Mouse (Mus musculus): ENCODE data around the gene Cep97. TPM values are rescaled to one million over a fixed set of nuclear protein-coding genes. Genes with fewer than 3 reads are reported as not detected.

Cep97 gene
- 217 TPM in 1 of 2 replicates, not detected in the other for polyA plus RNA-seq (2012; ENCODE audit: insufficient read depth, insufficient read length, low replicate concordance, missing spikeins)

- Histone ChIP-seq H3K27ac (ENCODE audit: insufficient read depth, low read depth, low read length) (peak within 1 kb of the TSS; percentile 57), H3K4me1 (ENCODE audit: control insufficient read depth, insufficient read depth, low read length) (no peaks in the 10 kb centered on the region), H3K4me3 (ENCODE audit: insufficient read depth, low read depth, low read length) (peak within 1 kb of the TSS; percentile 81)
- WGBS, result under 1% methylated on average over 24 of the region's 24 CpGs
- TF ChIP-seq POLR2A (IDR thresholded peaks at IDR 0.05; ENCODE audit: insufficient read depth, low read depth, low read length), result peak; percentile 63; the same call in 1 of the 2 replicates
- no peak for TF ChIP-seq CTCF (IDR thresholded peaks at IDR 0.05; ENCODE audit: insufficient read depth, low read depth, low read length)
These were observed at the start of gene Cep97 for GRCm38 (mm10) chr16:55934453-55935037. Gene Cep97, minus strand, starts transcription at chr16:55934855.

- under 1% methylated on average over 14 of the region's 14 CpGs for WGBS
- TF ChIP-seq CTCF (IDR thresholded peaks at IDR 0.05; ENCODE audit: insufficient read depth, low read depth, low read length) (no peak), POLR2A (IDR thresholded peaks at IDR 0.05; ENCODE audit: insufficient read depth, low read depth, low read length) (no peak)
- Histone ChIP-seq H3K4me1 (ENCODE audit: control insufficient read depth, insufficient read depth, low read length) (0 out of 2 replicates have a peak, but pooled peaks cover 2% of the 10 kb centered on the region), H3K4me3 (ENCODE audit: insufficient read depth, low read depth, low read length) (peak overlapping the region; percentile 93), H3K27ac (ENCODE audit: insufficient read depth, low read depth, low read length) (peak overlapping the region; percentile 76)
These were observed 40.2 kb upstream of the Cep97 start for GRCm38 (mm10) chr16:55974903-55975285.

- WGBS, result under 1% methylated on average over 55 of the region's 55 CpGs
- Histone ChIP-seq H3K4me1 (ENCODE audit: control insufficient read depth, insufficient read depth, low read length) (0 out of 2 replicates have a peak, but pooled peaks cover 2% of the 10 kb centered on the region), H3K27ac (ENCODE audit: insufficient read depth, low read depth, low read length) (peak overlapping the region; percentile 76), H3K4me3 (ENCODE audit: insufficient read depth, low read depth, low read length) (peak overlapping the region; percentile 93)
- no peak for TF ChIP-seq CTCF (IDR thresholded peaks at IDR 0.05; ENCODE audit: insufficient read depth, low read depth, low read length)
- peak; percentile 56; the same call in 1 of the 2 replicates for TF ChIP-seq POLR2A (IDR thresholded peaks at IDR 0.05; ENCODE audit: insufficient read depth, low read depth, low read length)
These were observed 39.7 kb upstream of the Cep97 start for GRCm38 (mm10) chr16:55974256-55974902.

- Histone ChIP-seq H3K4me1 (ENCODE audit: control insufficient read depth, insufficient read depth, low read length) (peaks cover 4% of the 10 kb centered on the region; the same call in 1 of the 2 replicates), H3K27ac (ENCODE audit: insufficient read depth, low read depth, low read length) (peak within 1 kb of the TSS; percentile 76), H3K4me3 (ENCODE audit: insufficient read depth, low read depth, low read length) (peak within 1 kb of the TSS; percentile 93)
- WGBS, result under 1% methylated on average over 85 of the region's 86 CpGs
- TF ChIP-seq POLR2A (IDR thresholded peaks at IDR 0.05; ENCODE audit: insufficient read depth, low read depth, low read length), result peak; percentile 84
- no peak for TF ChIP-seq CTCF (IDR thresholded peaks at IDR 0.05; ENCODE audit: insufficient read depth, low read depth, low read length)
These were observed 39.0 kb upstream of the Cep97 start, which contains the start of gene Zbtb11 for GRCm38 (mm10) chr16:55973431-55974255. Gene Zbtb11, plus strand, starts transcription at chr16:55973883.

- no peak for TF ChIP-seq POLR2A (IDR thresholded peaks at IDR 0.05; ENCODE audit: insufficient read depth, low read depth, low read length)
- TF ChIP-seq CTCF (IDR thresholded peaks at IDR 0.05; ENCODE audit: insufficient read depth, low read depth, low read length), result no peak
- peaks cover 4% of the 10 kb centered on the region; the same call in 1 of the 2 replicates for H3K4me1 ChIP-seq (ENCODE audit: control insufficient read depth, insufficient read depth, low read length)
- H3K4me3 ChIP-seq (ENCODE audit: insufficient read depth, low read depth, low read length), result no peak overlapping the region
- 53% methylated on average over 10 of the region's 10 CpGs for WGBS
- H3K27ac ChIP-seq (ENCODE audit: insufficient read depth, low read depth, low read length), result no peak overlapping the region
These were observed 38.1 kb upstream of the Cep97 start for GRCm38 (mm10) chr16:55972626-55973201.

- 74% methylated on average over 6 of the region's 6 CpGs for WGBS
- Histone ChIP-seq H3K27ac (ENCODE audit: insufficient read depth, low read depth, low read length) (no peak overlapping the region), H3K4me1 (ENCODE audit: control insufficient read depth, insufficient read depth, low read length) (peaks cover 4% of the 10 kb centered on the region; the same call in 1 of the 2 replicates), H3K4me3 (ENCODE audit: insufficient read depth, low read depth, low read length) (no peak overlapping the region)
- TF ChIP-seq POLR2A (IDR thresholded peaks at IDR 0.05; ENCODE audit: insufficient read depth, low read depth, low read length), result no peak
- TF ChIP-seq CTCF (IDR thresholded peaks at IDR 0.05; ENCODE audit: insufficient read depth, low read depth, low read length), result no peak
These were observed 37.3 kb upstream of the Cep97 start for GRCm38 (mm10) chr16:55971735-55972615.

GRCm38 (mm10) chr16:55970416-55970815 lies 35.8 kb upstream of the Cep97 start:
- H3K4me3 ChIP-seq (ENCODE audit: insufficient read depth, low read depth, low read length), result no peak overlapping the region
- WGBS, result 70% methylated on average over 5 of the region's 5 CpGs
- no peak overlapping the region for H3K27ac ChIP-seq (ENCODE audit: insufficient read depth, low read depth, low read length)
- H3K4me1 ChIP-seq (ENCODE audit: control insufficient read depth, insufficient read depth, low read length), result peaks cover 8% of the 10 kb centered on the region
- TF ChIP-seq CTCF (IDR thresholded peaks at IDR 0.05; ENCODE audit: insufficient read depth, low read depth, low read length) (no peak), POLR2A (IDR thresholded peaks at IDR 0.05; ENCODE audit: insufficient read depth, low read depth, low read length) (no peak)

All from olfactory bulb, adult 2 months (tissue).